Mouse (Mus musculus): ENCODE results near the gene 1700057G04Rik. TPM values are rescaled to one million over a fixed set of nuclear protein-coding genes. Genes with fewer than 3 reads are reported as not detected.

1700057G04Rik gene
- total and polyA plus RNA-seq, 3 experiments, result 0.19 TPM; not detected in 2

- Histone ChIP-seq H3K36me3 (ENCODE audit: control insufficient read depth in 1 of 2, insufficient read depth in 2 of 2, low read length in 2 of 2) (peaks cover 0 to 7% of the 10 kb centered on the region in 2 experiments; a peak in 2 of 4 replicates), H3K27me3 (ENCODE audit: control insufficient read depth in 1 of 2, insufficient read depth in 2 of 2, low read length in 2 of 2) (no peaks in the 10 kb centered on the region), H3K27ac (ENCODE audit: control insufficient read depth, low read depth, low read length) (no peak overlapping the region), H3K9ac (ENCODE audit: control insufficient read depth, low read depth, low read length, poor library complexity, severe bottlenecking) (no peak overlapping the region), H3K4me1 (ENCODE audit: control insufficient read depth in 1 of 2, insufficient read depth in 2 of 2, low read length in 2 of 2) (peaks cover 10 to 17% of the 10 kb centered on the region in 2 experiments), H3K4me3 (ENCODE audit: control insufficient read depth in 1 of 2, insufficient read depth in 1 of 2, low read depth in 2 of 2, low read length in 2 of 2) (no peak overlapping the region), H3K9me3 (replicated peaks; ENCODE audit: insufficient read depth, low read length) (no peaks in the 10 kb centered on the region), H3K79me2 (ENCODE audit: control insufficient read depth, insufficient read depth, low read length, poor library complexity) (no peaks in the 10 kb centered on the region)
- TF ChIP-seq TCF12 (IDR thresholded peaks at IDR 0.05; ENCODE audit: low read depth, low read length) (no peak), ZKSCAN1 (IDR thresholded peaks at IDR 0.05; ENCODE audit: low read depth, low read length) (no peak)
- no peak for DNase-seq (ENCODE audit: low read depth, low spot score)
Measured at GRCm38 (mm10) chr9:92338954-92339353, 29.8 kb downstream of the 1700057G04Rik start.

DNA sequence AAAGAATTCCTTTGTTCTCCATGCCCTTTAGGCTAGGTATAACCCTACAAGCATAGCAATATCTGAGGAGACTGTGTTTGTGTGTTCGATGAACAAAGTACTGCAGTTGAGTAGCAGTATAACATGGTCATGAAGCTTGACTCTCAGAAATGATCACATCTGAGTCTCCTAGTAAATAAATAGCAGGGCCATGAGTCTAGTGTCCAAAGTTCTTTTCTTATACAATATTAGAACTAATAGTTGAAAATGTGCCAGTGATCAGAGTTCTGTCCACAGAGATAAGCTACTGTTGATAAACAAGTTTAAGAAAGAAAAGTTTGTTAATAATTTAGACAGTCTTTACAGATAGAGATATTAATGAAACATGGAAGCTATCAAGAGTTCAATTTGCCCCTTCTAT, 42.7 kb downstream of the 1700057G04Rik start:
- TF ChIP-seq HCFC1 (IDR thresholded peaks at IDR 0.05; ENCODE audit: low read depth, low read length) (no peak), MAX (IDR thresholded peaks at IDR 0.05; ENCODE audit: low read length) (no peak), UBTF (IDR thresholded peaks at IDR 0.05; ENCODE audit: borderline replicate concordance, insufficient read depth, low read depth, low read length) (no peak), USF2 (IDR thresholded peaks at IDR 0.05; ENCODE audit: borderline replicate concordance in 1 of 2, insufficient read depth in 1 of 2, low read depth in 1 of 2, low read length in 2 of 2) (no peak), GATA1 (IDR thresholded peaks at IDR 0.05; ENCODE audit: low read depth, low read length) (no peak), ZC3H11A (IDR thresholded peaks at IDR 0.05; ENCODE audit: low read depth, low read length) (no peak), RAD21 (IDR thresholded peaks at IDR 0.05; ENCODE audit: low read depth, low read length) (no peak), POLR2A (IDR thresholded peaks at IDR 0.05; ENCODE audit: control insufficient read depth in 1 of 2, insufficient read depth in 1 of 2, low read depth in 1 of 2, low read length in 2 of 2, poor library complexity in 1 of 2) (no peak), MAZ (IDR thresholded peaks at IDR 0.05; ENCODE audit: low read depth, low read length) (no peak)
- no peaks in the 10 kb centered on the region for H3K27me3 ChIP-seq (ENCODE audit: control insufficient read depth in 1 of 2, insufficient read depth in 2 of 2, low read length in 2 of 2)
- no peak overlapping the region for H3K27ac ChIP-seq (ENCODE audit: control insufficient read depth, low read depth, low read length)
- H3K4me3 ChIP-seq (ENCODE audit: control insufficient read depth in 1 of 2, insufficient read depth in 1 of 2, low read depth in 2 of 2, low read length in 2 of 2), result no peak overlapping the region
- no peaks in the 10 kb centered on the region for H3K79me2 ChIP-seq (ENCODE audit: control insufficient read depth, insufficient read depth, low read length, poor library complexity)
- no peaks in the 10 kb centered on the region for H3K36me3 ChIP-seq (ENCODE audit: control insufficient read depth in 1 of 2, insufficient read depth in 2 of 2, low read length in 2 of 2)
- no peaks in the 10 kb centered on the region for H3K4me1 ChIP-seq (ENCODE audit: control insufficient read depth in 1 of 2, insufficient read depth in 2 of 2, low read length in 2 of 2)
- no peak for DNase-seq (ENCODE audit: low read depth, low spot score)
- H3K9ac ChIP-seq (ENCODE audit: control insufficient read depth, low read depth, low read length, poor library complexity, severe bottlenecking), result no peak overlapping the region
- H3K9me3 ChIP-seq (replicated peaks; ENCODE audit: insufficient read depth, low read length), result no peaks in the 10 kb centered on the region

DNA sequence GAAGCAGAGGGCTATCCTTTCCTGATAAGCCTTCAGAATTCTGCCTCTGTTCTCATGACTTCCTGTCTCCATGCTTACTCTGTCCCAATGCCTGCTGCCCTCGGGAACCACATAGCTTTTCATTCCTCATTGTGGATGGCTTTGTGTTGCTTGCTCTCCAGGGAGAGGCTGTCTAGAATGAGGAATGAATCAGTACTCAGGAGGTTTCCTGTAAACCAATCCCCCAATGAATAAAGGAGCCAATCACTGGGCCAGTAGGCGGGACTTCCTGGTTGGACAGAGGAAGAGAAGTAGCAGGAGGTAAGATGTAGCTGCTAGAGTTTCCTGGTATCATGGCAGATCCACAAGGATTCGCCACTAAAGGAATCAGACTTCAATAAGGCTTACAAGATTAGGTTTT, 44.1 kb downstream of the 1700057G04Rik start:
- H3K36me3 ChIP-seq (ENCODE audit: control insufficient read depth in 1 of 2, insufficient read depth in 2 of 2, low read length in 2 of 2), result no peaks in the 10 kb centered on the region
- no peaks in the 10 kb centered on the region for H3K27me3 ChIP-seq (ENCODE audit: control insufficient read depth in 1 of 2, insufficient read depth in 2 of 2, low read length in 2 of 2)
- DNase-seq (ENCODE audit: low read depth, low spot score), result peak; percentile 40
- TF ChIP-seq USF1 (IDR thresholded peaks at IDR 0.05; ENCODE audit: low read depth, low read length), result no peak
- TF ChIP-seq SIN3A (IDR thresholded peaks at IDR 0.05; ENCODE audit: low read length), result no peak
- TF ChIP-seq KAT2A (conservative IDR thresholded peaks at IDR 0.05; ENCODE audit: low read depth, low read length), result no peak
- no peak for TF ChIP-seq ZKSCAN1 (IDR thresholded peaks at IDR 0.05; ENCODE audit: low read depth, low read length)
- no peaks in the 10 kb centered on the region for H3K79me2 ChIP-seq (ENCODE audit: control insufficient read depth, insufficient read depth, low read length, poor library complexity)
- H3K9me3 ChIP-seq (replicated peaks; ENCODE audit: insufficient read depth, low read length), result no peaks in the 10 kb centered on the region
- H3K27ac ChIP-seq (ENCODE audit: control insufficient read depth, low read depth, low read length), result no peak overlapping the region
- no peaks in the 10 kb centered on the region for H3K4me1 ChIP-seq (ENCODE audit: control insufficient read depth in 1 of 2, insufficient read depth in 2 of 2, low read length in 2 of 2)
- no peak overlapping the region for H3K9ac ChIP-seq (ENCODE audit: control insufficient read depth, low read depth, low read length, poor library complexity, severe bottlenecking)
- H3K4me3 ChIP-seq (ENCODE audit: control insufficient read depth in 1 of 2, insufficient read depth in 1 of 2, low read depth in 2 of 2, low read length in 2 of 2), result no peak overlapping the region
